Mouse (Mus musculus): ENCODE results near the gene Hs3st3a1.

The Hs3st3a1 gene

GRCm38 (mm10) chr11:64559388-64559787, 124.3 kb downstream of the Hs3st3a1 start:
- no peak for DNase-seq

GRCm38 (mm10) chr11:64560471-64560870, 125.3 kb downstream of the Hs3st3a1 start:
- DNase-seq, result no peak

- DNase-seq, result no peak
Observed at GRCm38 (mm10) chr11:64562771-64563170, 127.6 kb downstream of the Hs3st3a1 start.
